Mouse (Mus musculus): ENCODE measurements around the gene Ugcg. TPM values are rescaled to one million over a fixed set of nuclear protein-coding genes. Genes with fewer than 3 reads are reported as not detected.
A peak's percentile ranks its signal among the peaks of the same experiment; 100 is the strongest.

Gene Ugcg
- polyA plus RNA-seq, 1 experiment from 2014 or later: 18.9 TPM

GRCm38 (mm10) chr4:59247545-59247944 lies 58.5 kb downstream of the Ugcg start:
- TF ChIP-seq EP300 (optimal IDR thresholded peaks at IDR 0.05) (no peak), CTCF (IDR thresholded peaks at IDR 0.05; ENCODE audit: low read depth) (no peak)
- WGBS: 46% methylated on average over 1 of the region's 1 CpGs

GRCm38 (mm10) chr4:59248035-59248434 lies 59.0 kb downstream of the Ugcg start:
- no peak for DNase-seq (ENCODE audit: low spot score)
- ATAC-seq (ENCODE audit: low FRiP score, low TSS enrichment): no peak

More at GRCm38 (mm10) chr4:59247545-59247944, 58.5 kb downstream of the Ugcg start:
- Histone ChIP-seq H3K27me3 (ENCODE audit: control insufficient read depth, insufficient read depth, low read length) (no peaks in the 10 kb centered on the region), H3K4me1 (replicated peaks; ENCODE audit: control insufficient read depth, insufficient read depth) (no peaks in the 10 kb centered on the region), H3K9me3 (ENCODE audit: control insufficient read depth, low read length) (no peaks in the 10 kb centered on the region), H3K4me3 (ENCODE audit: low read depth, low read length) (no peak overlapping the region), H3K9ac (ENCODE audit: low read length) (no peak overlapping the region), H3K36me3 (ENCODE audit: control insufficient read depth, insufficient read depth, low read length) (no peaks in the 10 kb centered on the region), H3K27ac (replicated peaks) (no peak overlapping the region), H3K4me2 (replicated peaks; ENCODE audit: low read depth) (no peak overlapping the region)
- DNase-seq (ENCODE audit: low spot score) (no peak), ATAC-seq (ENCODE audit: low FRiP score, low TSS enrichment) (no peak)

GRCm38 (mm10) chr4:59252386-59253054 lies 63.5 kb downstream of the Ugcg start:
- Histone ChIP-seq H3K4me2 (replicated peaks; ENCODE audit: low read depth) (no peak overlapping the region), H3K27me3 (ENCODE audit: control insufficient read depth, insufficient read depth, low read length) (no peaks in the 10 kb centered on the region), H3K4me1 (replicated peaks; ENCODE audit: control insufficient read depth, insufficient read depth) (no peaks in the 10 kb centered on the region), H3K9ac (ENCODE audit: low read length) (no peak overlapping the region), H3K36me3 (ENCODE audit: control insufficient read depth, insufficient read depth, low read length) (no peaks in the 10 kb centered on the region), H3K27ac (replicated peaks) (peak overlapping the region; percentile 86), H3K4me3 (ENCODE audit: low read depth, low read length) (no peak overlapping the region), H3K9me3 (ENCODE audit: control insufficient read depth, low read length) (no peaks in the 10 kb centered on the region)
- 47% methylated on average over 6 of the region's 6 CpGs for whole genome bisulfite sequencing
- peak; percentile 75 for TF ChIP-seq EP300 (optimal IDR thresholded peaks at IDR 0.05)
- no peak for TF ChIP-seq CTCF (IDR thresholded peaks at IDR 0.05; ENCODE audit: low read depth)
- DNase-seq (ENCODE audit: low spot score) (peak; percentile 43), ATAC-seq (ENCODE audit: low FRiP score, low TSS enrichment) (peak; percentile 81)

More at GRCm38 (mm10) chr4:59248035-59248434, 59.0 kb downstream of the Ugcg start:
- Histone ChIP-seq H3K27ac (replicated peaks) (no peak overlapping the region), H3K9ac (ENCODE audit: low read length) (no peak overlapping the region), H3K36me3 (ENCODE audit: control insufficient read depth, insufficient read depth, low read length) (no peaks in the 10 kb centered on the region), H3K27me3 (ENCODE audit: control insufficient read depth, insufficient read depth, low read length) (no peaks in the 10 kb centered on the region), H3K4me1 (replicated peaks; ENCODE audit: control insufficient read depth, insufficient read depth) (no peaks in the 10 kb centered on the region), H3K4me2 (replicated peaks; ENCODE audit: low read depth) (no peak overlapping the region), H3K9me3 (ENCODE audit: control insufficient read depth, low read length) (no peaks in the 10 kb centered on the region), H3K4me3 (ENCODE audit: low read depth, low read length) (no peak overlapping the region)
- TF ChIP-seq CTCF (IDR thresholded peaks at IDR 0.05; ENCODE audit: low read depth) (no peak), EP300 (optimal IDR thresholded peaks at IDR 0.05) (no peak)

- DNase-seq (ENCODE audit: low spot score) (peak; percentile 58), ATAC-seq (ENCODE audit: low FRiP score, low TSS enrichment) (peak; percentile 77)
- 50% methylated on average over 5 of the region's 5 CpGs for WGBS
- Histone ChIP-seq H3K36me3 (ENCODE audit: control insufficient read depth, insufficient read depth, low read length) (no peaks in the 10 kb centered on the region), H3K9ac (ENCODE audit: low read length) (no peak overlapping the region), H3K4me2 (replicated peaks; ENCODE audit: low read depth) (no peak overlapping the region), H3K4me1 (replicated peaks; ENCODE audit: control insufficient read depth, insufficient read depth) (no peaks in the 10 kb centered on the region), H3K9me3 (ENCODE audit: control insufficient read depth, low read length) (no peaks in the 10 kb centered on the region), H3K27ac (replicated peaks) (peak overlapping the region; percentile 86), H3K27me3 (ENCODE audit: control insufficient read depth, insufficient read depth, low read length) (no peaks in the 10 kb centered on the region), H3K4me3 (ENCODE audit: low read depth, low read length) (no peak overlapping the region)
- TF ChIP-seq EP300 (optimal IDR thresholded peaks at IDR 0.05) (no peak), CTCF (IDR thresholded peaks at IDR 0.05; ENCODE audit: low read depth) (no peak)
Measured at GRCm38 (mm10) chr4:59253055-59253434, 64.0 kb downstream of the Ugcg start.

GRCm38 (mm10) chr4:59254397-59254796 lies 65.3 kb downstream of the Ugcg start:
- H3K4me3 ChIP-seq (ENCODE audit: low read depth, low read length): no peak overlapping the region
- WGBS: 89% methylated on average over 6 of the region's 6 CpGs
- no peak for TF ChIP-seq CTCF (IDR thresholded peaks at IDR 0.05; ENCODE audit: low read depth)
- no peak for TF ChIP-seq EP300 (optimal IDR thresholded peaks at IDR 0.05)
- H3K9me3 ChIP-seq (ENCODE audit: control insufficient read depth, low read length): no peaks in the 10 kb centered on the region
- no peak for DNase-seq (ENCODE audit: low spot score)
- ATAC-seq (ENCODE audit: low FRiP score, low TSS enrichment): no peak
- no peak overlapping the region for H3K27ac ChIP-seq (replicated peaks)
- H3K36me3 ChIP-seq (ENCODE audit: control insufficient read depth, insufficient read depth, low read length): no peaks in the 10 kb centered on the region
- H3K4me1 ChIP-seq (replicated peaks; ENCODE audit: control insufficient read depth, insufficient read depth): no peaks in the 10 kb centered on the region
- no peak overlapping the region for H3K4me2 ChIP-seq (replicated peaks; ENCODE audit: low read depth)
- H3K9ac ChIP-seq (ENCODE audit: low read length): no peak overlapping the region
- no peaks in the 10 kb centered on the region for H3K27me3 ChIP-seq (ENCODE audit: control insufficient read depth, insufficient read depth, low read length)

GRCm38 (mm10) chr4:59255988-59256387 lies 66.9 kb downstream of the Ugcg start:
- Histone ChIP-seq H3K27me3 (ENCODE audit: control insufficient read depth, insufficient read depth, low read length) (no peaks in the 10 kb centered on the region), H3K9me3 (ENCODE audit: control insufficient read depth, low read length) (no peaks in the 10 kb centered on the region), H3K9ac (ENCODE audit: low read length) (no peak overlapping the region), H3K4me3 (ENCODE audit: low read depth, low read length) (no peak overlapping the region), H3K27ac (replicated peaks) (no peak overlapping the region), H3K4me2 (replicated peaks; ENCODE audit: low read depth) (no peak overlapping the region), H3K4me1 (replicated peaks; ENCODE audit: control insufficient read depth, insufficient read depth) (no peaks in the 10 kb centered on the region), H3K36me3 (ENCODE audit: control insufficient read depth, insufficient read depth, low read length) (no peaks in the 10 kb centered on the region)
- ATAC-seq (ENCODE audit: low FRiP score, low TSS enrichment) (no peak), DNase-seq (ENCODE audit: low spot score) (no peak)
- no peak for TF ChIP-seq EP300 (optimal IDR thresholded peaks at IDR 0.05)
- no peak for TF ChIP-seq CTCF (IDR thresholded peaks at IDR 0.05; ENCODE audit: low read depth)
- 74% methylated on average over 5 of the region's 5 CpGs for WGBS

All from stomach, postnatal 0 days (tissue).